Mouse (Mus musculus) liver, postnatal 0 days (tissue): ENCODE data around the gene Phf20.

Experiments used
- CTCF ChIP-seq: sonication (generic); IDR thresholded peaks from 2 replicates; pipeline ENCODE4 v1.5.1; 2016; ENCODE audit warnings: antibody characterized with exemption, low read depth
- EP300 ChIP-seq: IDR thresholded peaks from 2 replicates; pipeline ENCODE4 v1.6.1; 2016; ENCODE audit warnings: antibody characterized with exemption, low read depth, mild to moderate bottlenecking

GRCm38 (mm10) chr2:156193066-156193862, 3.0 kb upstream of the Phf20 start:
- TF ChIP-seq CTCF: no peak
- no peak for TF ChIP-seq EP300
